ENCODE assay signal across 30 mouse cellular contexts in the genomic region with DNA sequence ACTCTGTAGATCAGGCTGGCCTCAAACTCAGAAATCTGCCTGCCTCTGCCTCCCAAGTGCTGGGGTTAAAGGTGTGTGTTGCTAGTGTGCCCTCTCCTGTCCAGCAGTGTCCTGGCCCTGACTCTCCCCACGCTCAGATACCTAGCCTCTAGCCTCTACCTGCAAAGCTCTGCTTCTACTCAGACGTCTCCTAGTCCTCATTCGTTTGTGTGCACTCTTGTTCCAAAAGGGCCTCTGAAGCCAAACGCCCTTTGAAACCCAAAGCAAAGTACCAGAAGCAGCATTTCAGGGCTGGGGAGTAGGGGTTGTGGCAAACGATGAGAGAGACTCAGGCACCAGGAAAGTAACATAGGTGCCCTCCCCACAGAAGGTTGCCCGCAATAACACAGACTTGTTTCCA. TPM values are rescaled to one million over a fixed set of nuclear protein-coding genes. Genes with fewer than 3 reads are reported as not detected.
A peak's percentile ranks its signal among the peaks of the same experiment; 100 is the strongest.
DNase-seq lines count a peak whose midpoint lies in the region; ATAC-seq lines count a peak whose summit lies in the region.
"Had no signal": no experiment of that assay in that cellular context is flagged by ENCODE, and none has a peak within 500 bp of the region (broad histone marks: within the 10 kb centered on the region; RNA-seq: fewer than 3 reads in every experiment).

No protein-coding gene starts in this region.

- H3K9me3 ChIP-seq in kidney, embryonic 15.5 days (replicated peaks): no peaks in the 10 kb centered on the region
- no peaks in the 10 kb centered on the region for H3K9me3 ChIP-seq in limb, embryonic 10.5 days (replicated peaks)
- H3K9me3 ChIP-seq: embryonic facial prominence, embryonic 12.5 days; embryonic facial prominence, embryonic 15.5 days; heart, embryonic 12.5 days; heart, embryonic 15.5 days; hindbrain, embryonic 10.5 days; hindbrain, embryonic 13.5 days had no signal

- peaks cover 5% of the 10 kb centered on the region; the same call in 1 of the 2 replicates for H3K27me3 ChIP-seq in kidney, embryonic 15.5 days
- H3K27me3 ChIP-seq in limb, embryonic 10.5 days (ENCODE audit: low read depth, poor library complexity, severe bottlenecking): no peaks in the 10 kb centered on the region
- H3K27me3 ChIP-seq: embryonic facial prominence, embryonic 12.5 days; embryonic facial prominence, embryonic 15.5 days; heart, embryonic 12.5 days; heart, embryonic 15.5 days; hindbrain, embryonic 13.5 days had no signal

- H3K36me3 ChIP-seq in kidney, embryonic 15.5 days: no peaks in the 10 kb centered on the region
- H3K36me3 ChIP-seq in limb, embryonic 10.5 days: no peaks in the 10 kb centered on the region
- H3K36me3 ChIP-seq: embryonic facial prominence, embryonic 12.5 days; embryonic facial prominence, embryonic 15.5 days; heart, embryonic 12.5 days; heart, embryonic 15.5 days; hindbrain, embryonic 10.5 days; hindbrain, embryonic 13.5 days had no signal

- no peak overlapping the region for H3K4me3 ChIP-seq in kidney, embryonic 15.5 days (replicated peaks)
- no peak overlapping the region for H3K4me3 ChIP-seq in limb, embryonic 10.5 days
- H3K4me3 ChIP-seq: embryonic facial prominence, embryonic 12.5 days; embryonic facial prominence, embryonic 15.5 days; gastrocnemius, adult 2 months; heart, adult 2 months; heart, embryonic 12.5 days; heart, embryonic 15.5 days; hindbrain, embryonic 10.5 days; hindbrain, embryonic 13.5 days had no signal

- no peak overlapping the region for H3K9ac ChIP-seq in kidney, embryonic 15.5 days
- H3K9ac ChIP-seq: embryonic facial prominence, embryonic 12.5 days; embryonic facial prominence, embryonic 15.5 days; forebrain, postnatal 0 days; heart, embryonic 12.5 days; heart, embryonic 15.5 days; hindbrain, embryonic 13.5 days had no signal

- no peak overlapping the region for H3K27ac ChIP-seq in kidney, embryonic 15.5 days
- H3K27ac ChIP-seq in limb, embryonic 10.5 days: 0 out of 2 replicates have a peak overlapping the region, but pooled peaks have one; percentile 51
- H3K27ac ChIP-seq: embryonic facial prominence, embryonic 12.5 days; embryonic facial prominence, embryonic 15.5 days; gastrocnemius, adult 2 months; heart, adult 2 months; heart, embryonic 15.5 days; hindbrain, embryonic 10.5 days; hindbrain, embryonic 13.5 days had no signal

- DNase-seq in kidney, adult 11 months: peak; percentile 59
- DNase-seq in kidney, adult 8-10 months: peak; percentile 40 to 58
- no peak for DNase-seq in kidney, postnatal 10 days
- no peak for DNase-seq in limb, embryonic 10.5 days (ENCODE audit: low spot score)
- no peak for DNase-seq in thymus, postnatal 0 days (ENCODE audit: low spot score)
- DNase-seq: adrenal gland, adult 2 months; adrenal gland, postnatal 14 days; cerebellum, adult 11 months; cerebellum, adult 2 months; cerebellum, adult 9-11 months; cerebellum, postnatal 25 days; forebrain, postnatal 0 days; gastrocnemius, adult 2 months; gastrocnemius, postnatal 14 days; heart, adult 2 months; heart, postnatal 10 days; heart, postnatal 36 days had no signal

- ATAC-seq in kidney, embryonic 15.5 days (replicated peaks; ENCODE audit: low FRiP score): no peak
- ATAC-seq: CD4-positive, CD25-positive, alpha-beta regulatory T cell, adult 4 months; forebrain, embryonic 14.5 days; forebrain, postnatal 0 days; hindbrain, embryonic 16.5 days had no signal

- no peak overlapping the region for H3K4me2 ChIP-seq in kidney, embryonic 15.5 days
- H3K4me2 ChIP-seq: embryonic facial prominence, embryonic 12.5 days; embryonic facial prominence, embryonic 15.5 days; heart, embryonic 12.5 days; heart, embryonic 15.5 days; hindbrain, embryonic 13.5 days had no signal

- H3K4me1 ChIP-seq in kidney, embryonic 15.5 days: peaks cover 25% of the 10 kb centered on the region
- peaks cover 39% of the 10 kb centered on the region for H3K4me1 ChIP-seq in limb, embryonic 10.5 days
- H3K4me1 ChIP-seq: embryonic facial prominence, embryonic 12.5 days had no signal

- 80% methylated on average over 6 of the region's 6 CpGs for WGBS in kidney, embryonic 15.5 days
- WGBS in limb, embryonic 10.5 days: 84% methylated on average over 6 of the region's 6 CpGs

RNA-seq across cellular contexts. Expression of a gene that starts 23.6 kb away (rescaled TPM):
- 0.30 and 0.44 TPM in 2 replicates for polyA plus RNA-seq in kidney, embryonic 15.5 days (2015; fragmentation: Nextera tagmentation; extraction: Ambion mirVana)
- polyA plus RNA-seq in limb, embryonic 10.5 days (2016; fragmentation: Nextera tagmentation; extraction: Ambion mirVana): 0.05 TPM in 1 of 2 replicates, not detected in the other
- polyA plus RNA-seq in thymus, postnatal 0 days (2015; fragmentation: Nextera tagmentation; extraction: Ambion mirVana): not detected in 2 replicates
- polyA plus RNA-seq: CD4-positive, CD25-positive, alpha-beta regulatory T cell, adult 4 months; forebrain, embryonic 14.5 days; hindbrain, embryonic 10.5 days had no signal

RNA-seq across cellular contexts. Expression of a gene that starts 35.5 kb away (rescaled TPM):
- polyA plus RNA-seq in kidney, embryonic 15.5 days (2015; fragmentation: Nextera tagmentation; extraction: Ambion mirVana): not detected in 2 replicates
- 0.10 TPM in 1 of 2 replicates, not detected in the other for polyA plus RNA-seq in limb, embryonic 10.5 days (2016; fragmentation: Nextera tagmentation; extraction: Ambion mirVana)
- not detected in 2 replicates for polyA plus RNA-seq in thymus, postnatal 0 days (2015; fragmentation: Nextera tagmentation; extraction: Ambion mirVana)
- polyA plus RNA-seq: adrenal gland, adult 2 months; C2C12; CD4-positive, CD25-positive, alpha-beta regulatory T cell, adult 4 months; cerebellum, adult 2 months; embryonic facial prominence, embryonic 12.5 days; forebrain, embryonic 11.5 days; forebrain, embryonic 14.5 days; forebrain, postnatal 0 days; frontal cortex, adult 2 months; hindbrain, embryonic 10.5 days; hindbrain, embryonic 13.5 days; hindbrain, embryonic 16.5 days had no signal

RNA-seq across cellular contexts. Expression of a gene that starts 37.3 kb away (rescaled TPM):
- not detected in 2 replicates for polyA plus RNA-seq in kidney, embryonic 15.5 days (2015; fragmentation: Nextera tagmentation; extraction: Ambion mirVana)
- polyA plus RNA-seq in limb, embryonic 10.5 days (2016; fragmentation: Nextera tagmentation; extraction: Ambion mirVana): not detected in 2 replicates
- polyA plus RNA-seq in thymus, postnatal 0 days (2015; fragmentation: Nextera tagmentation; extraction: Ambion mirVana): not detected in 2 replicates
- polyA plus RNA-seq: adrenal gland, adult 2 months; C2C12; CD4-positive, CD25-positive, alpha-beta regulatory T cell, adult 4 months; cerebellum, adult 2 months; embryonic facial prominence, embryonic 12.5 days; embryonic facial prominence, embryonic 15.5 days; forebrain, embryonic 11.5 days; forebrain, embryonic 14.5 days; forebrain, postnatal 0 days; frontal cortex, adult 2 months; heart, adult 2 months; heart, embryonic 12.5 days; heart, embryonic 15.5 days; hindbrain, embryonic 10.5 days; hindbrain, embryonic 13.5 days; hindbrain, embryonic 16.5 days had no signal

RNA-seq across cellular contexts. Expression of a gene that starts 53.9 kb away (rescaled TPM):
- polyA plus RNA-seq in kidney, embryonic 15.5 days (2015; fragmentation: Nextera tagmentation; extraction: Ambion mirVana): 258 and 266 TPM in 2 replicates
- polyA plus RNA-seq in limb, embryonic 10.5 days (2016; fragmentation: Nextera tagmentation; extraction: Ambion mirVana): 350 and 402 TPM in 2 replicates
- 263 and 270 TPM in 2 replicates for polyA plus RNA-seq in thymus, postnatal 0 days (2015; fragmentation: Nextera tagmentation; extraction: Ambion mirVana)

RNA-seq across cellular contexts. Expression of a gene that starts 59.1 kb away (rescaled TPM):
- 114 and 121 TPM in 2 replicates for polyA plus RNA-seq in kidney, embryonic 15.5 days (2015; fragmentation: Nextera tagmentation; extraction: Ambion mirVana)
- polyA plus RNA-seq in limb, embryonic 10.5 days (2016; fragmentation: Nextera tagmentation; extraction: Ambion mirVana): 36.7 and 40.0 TPM in 2 replicates
- 20.6 and 22.5 TPM in 2 replicates for polyA plus RNA-seq in thymus, postnatal 0 days (2015; fragmentation: Nextera tagmentation; extraction: Ambion mirVana)

Comparison
In these comparisons a context has a peak if more than half of its experiments do, and no peak if none do; other contexts are left out.
1. DNase-seq: peak in kidney, adult 11 months (single experiment) and kidney, adult 8-10 months (2 of 2); none in kidney, postnatal 10 days (single experiment), limb, embryonic 10.5 days (single experiment) and thymus, postnatal 0 days (single experiment).